Mouse (Mus musculus) urinary bladder, postnatal 4 days (tissue): ENCODE results near the gene Ndufb5.
A peak's percentile ranks its signal among the peaks of the same experiment; 100 is the strongest.
"Not testable (repeated sequence)": the region's sequence is repeated elsewhere in the genome, so short reads cannot be mapped to it uniquely, and the experiment has no call there.

Source experiments
- DNase-seq, 2 experiments: peaks; one replicate each; pipeline ENCODE4 v3.0.0; 2021 to 2022; ENCODE audit warnings: low spot score in 2 of 2

Ndufb5 gene

GRCm38 (mm10) chr3:32736244-32737171 lies at the start of gene Ndufb5:
Ndufb5 (plus strand) TSS chr3:32736990.
- DNase-seq = peak; percentile 95 to 98

GRCm38 (mm10) chr3:32687156-32687555 lies 49.6 kb upstream of the Ndufb5 start:
- DNase-seq = no peak

GRCm38 (mm10) chr3:32689567-32689999 lies 47.2 kb upstream of the Ndufb5 start:
- no peak for DNase-seq

- no peak for DNase-seq
These were observed 46.8 kb upstream of the Ndufb5 start for GRCm38 (mm10) chr3:32690008-32690407.

GRCm38 (mm10) chr3:32690901-32691300 lies 45.9 kb upstream of the Ndufb5 start:
- DNase-seq = no peak

- no peak for DNase-seq
These were observed 44.9 kb upstream of the Ndufb5 start for GRCm38 (mm10) chr3:32691841-32692240.

GRCm38 (mm10) chr3:32694211-32694610 lies 42.6 kb upstream of the Ndufb5 start:
- no peak for DNase-seq

- DNase-seq = no peak
These were observed 41.8 kb upstream of the Ndufb5 start for GRCm38 (mm10) chr3:32694737-32695582.

- DNase-seq = no peak
These were observed 41.2 kb upstream of the Ndufb5 start for GRCm38 (mm10) chr3:32695583-32695980.

- DNase-seq = peak; percentile 66 to 90
These were observed 38.4 kb upstream of the Ndufb5 start for GRCm38 (mm10) chr3:32698228-32698863.

GRCm38 (mm10) chr3:32704021-32704420 lies 32.8 kb upstream of the Ndufb5 start:
- not testable (repeated sequence) for DNase-seq

- not testable (repeated sequence) for DNase-seq
These were observed 32.2 kb upstream of the Ndufb5 start for GRCm38 (mm10) chr3:32704632-32705031.

GRCm38 (mm10) chr3:32705647-32706348 lies 31.0 kb upstream of the Ndufb5 start, which contains the start of gene Actl6a:
Actl6a (plus strand) TSS chr3:32706298.
- not testable (repeated sequence) for DNase-seq

- DNase-seq = no peak
These were observed 28.8 kb upstream of the Ndufb5 start for GRCm38 (mm10) chr3:32708052-32708367.

GRCm38 (mm10) chr3:32708368-32709231 lies 28.2 kb upstream of the Ndufb5 start:
- DNase-seq = peak; percentile 96 to 99

GRCm38 (mm10) chr3:32709388-32709787 lies 27.4 kb upstream of the Ndufb5 start:
- no peak for DNase-seq

- DNase-seq = no peak
These were observed 23.1 kb upstream of the Ndufb5 start for GRCm38 (mm10) chr3:32713711-32714110.

- not testable (repeated sequence) for DNase-seq
These were observed 19.4 kb upstream of the Ndufb5 start for GRCm38 (mm10) chr3:32717403-32717802.

- no peak for DNase-seq
These were observed 18.5 kb upstream of the Ndufb5 start for GRCm38 (mm10) chr3:32718271-32718670.

GRCm38 (mm10) chr3:32724191-32724590 lies 12.6 kb upstream of the Ndufb5 start:
- DNase-seq = no peak
